Mouse (Mus musculus) myocyte (in vitro differentiated cells): ENCODE measurements at regions not wholly inside any gene's neighbourhood (a gene's known extent, or its start where the extent isn't known, plus 50 kb on each side); places are given as distances from the start of the nearest gene placed in this dataset.
A peak's percentile ranks its signal among the peaks of the same experiment; 100 is the strongest.

Experiments
- H3K27me3 ChIP-seq: one replicate; pipeline ENCODE4 v1.6.1; 2011; ENCODE audit not compliant: control insufficient read depth, insufficient read depth, insufficient read length
- H3K36me3 ChIP-seq: one replicate; pipeline ENCODE4 v1.6.1; 2011; ENCODE audit not compliant: control insufficient read depth, insufficient read depth
- H3K4me2 ChIP-seq: one replicate; pipeline ENCODE4 v1.6.1; 2011; ENCODE audit warnings: low read depth, control low read depth
- H3K4me3 ChIP-seq: one replicate; pipeline ENCODE4 v1.5.1; 2011; ENCODE audit warnings: mild to moderate bottlenecking, control low read depth, moderate library complexity
- H3K79me2 ChIP-seq: one replicate; pipeline ENCODE4 v1.6.1; 2011; ENCODE audit not compliant: control insufficient read depth, insufficient read depth
- H3ac ChIP-seq: one replicate; pipeline ENCODE4 v1.6.1; 2011; ENCODE audit not compliant: control insufficient read depth, insufficient read length
- CEBPB ChIP-seq: IDR thresholded peaks from 2 replicates; pipeline ENCODE4 v1.6.1; 2011; ENCODE audit warnings: mild to moderate bottlenecking, moderate library complexity; ENCODE audit not compliant: poor library complexity, insufficient read depth, severe bottlenecking
- E2F4 ChIP-seq: IDR thresholded peaks from one replicate; pipeline ENCODE4 v1.6.1; 2011; ENCODE audit warnings: mild to moderate bottlenecking, control low read depth, moderate library complexity; ENCODE audit not compliant: insufficient read depth
- MAX ChIP-seq: IDR thresholded peaks from one replicate; pipeline ENCODE4 v1.6.1; 2011; ENCODE audit warnings: low read depth, mild to moderate bottlenecking, control low read depth
- MYOD1 ChIP-seq, 3 experiments: IDR thresholded peaks; one replicate each; pipeline ENCODE4 v1.6.1; 2011; ENCODE audit warnings: control low read depth in 2 of 3, low read depth in 2 of 3, mild to moderate bottlenecking in 2 of 3, moderate library complexity in 1 of 3; ENCODE audit not compliant: insufficient read length in 2 of 3, control insufficient read depth in 1 of 3
- MYOG ChIP-seq, 3 experiments: IDR thresholded peaks; one replicate each; pipeline ENCODE4 v1.6.1; 2011; ENCODE audit warnings: control low read depth in 2 of 3, low read depth in 2 of 3, mild to moderate bottlenecking in 2 of 3; ENCODE audit not compliant: insufficient read length in 2 of 3, control insufficient read depth in 1 of 3, insufficient read depth in 1 of 3
- POLR2A ChIP-seq: IDR thresholded peaks from one replicate; pipeline ENCODE4 v1.6.1; 2011; ENCODE audit warnings: low read depth, mild to moderate bottlenecking, control low read depth, moderate library complexity; ENCODE audit not compliant: insufficient read length
- POLR2AphosphoS2 ChIP-seq: IDR thresholded peaks from one replicate; pipeline ENCODE4 v1.6.1; 2011; ENCODE audit warnings: low read depth, control low read depth; ENCODE audit not compliant: insufficient read length
- REST ChIP-seq: IDR thresholded peaks from one replicate; pipeline ENCODE4 v1.6.1; 2011; ENCODE audit warnings: mild to moderate bottlenecking, control low read depth, moderate library complexity; ENCODE audit not compliant: insufficient read depth, insufficient read length
- SRF ChIP-seq: IDR thresholded peaks from one replicate; pipeline ENCODE4 v1.6.1; 2011; ENCODE audit warnings: low read depth; ENCODE audit not compliant: control insufficient read depth, insufficient read length
- TCF12 ChIP-seq: IDR thresholded peaks from one replicate; pipeline ENCODE4 v1.6.1; 2011; ENCODE audit warnings: mild to moderate bottlenecking, control low read depth; ENCODE audit not compliant: poor library complexity, insufficient read depth, severe bottlenecking
- TCF3 ChIP-seq: IDR thresholded peaks from one replicate; pipeline ENCODE4 v1.6.1; 2011; ENCODE audit warnings: low read depth, control low read depth; ENCODE audit not compliant: insufficient read length
- USF1 ChIP-seq: IDR thresholded peaks from one replicate; pipeline ENCODE4 v1.6.1; 2011; ENCODE audit warnings: low read depth, mild to moderate bottlenecking, control low read depth, moderate library complexity

DNA sequence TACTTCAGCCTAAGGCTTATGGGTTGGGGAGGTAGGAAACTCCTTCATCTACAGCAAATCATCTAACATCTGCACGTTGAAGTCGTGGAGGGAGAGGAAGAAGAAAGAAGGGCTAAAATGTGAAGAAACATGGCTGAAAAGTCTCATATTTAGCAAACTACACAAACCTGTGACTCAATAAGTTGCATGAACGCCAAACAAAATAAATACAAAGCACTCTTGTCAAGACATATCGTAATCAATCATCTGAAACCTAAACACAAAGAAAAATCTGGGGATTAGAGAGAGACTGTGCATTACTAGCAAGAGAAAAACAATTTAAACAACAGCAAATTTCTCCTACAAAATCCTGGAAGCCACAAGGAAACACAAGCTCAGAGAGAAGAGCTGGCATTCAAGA, 322.7 kb downstream of the Sorl1 start:
- H3K27me3 ChIP-seq, result no peaks in the 10 kb centered on the region
- TF ChIP-seq E2F4, result no peak
- TF ChIP-seq TCF3, result no peak
- peak; percentile 37; the same call in 1 of the 2 replicates for TF ChIP-seq CEBPB
- no peak overlapping the region for H3K4me3 ChIP-seq
- no peak overlapping the region for H3ac ChIP-seq
- H3K4me2 ChIP-seq, result no peak overlapping the region
- H3K36me3 ChIP-seq, result no peaks in the 10 kb centered on the region
- no peaks in the 10 kb centered on the region for H3K79me2 ChIP-seq

GRCm38 (mm10) chr9:41792830-41793213, 331.3 kb downstream of the Sorl1 start:
- Histone ChIP-seq H3K36me3 (no peaks in the 10 kb centered on the region), H3K79me2 (no peaks in the 10 kb centered on the region), H3K4me2 (no peak overlapping the region), H3ac (no peak overlapping the region), H3K4me3 (no peak overlapping the region), H3K27me3 (no peaks in the 10 kb centered on the region)
- TF ChIP-seq MYOD1 (IDR thresholded peaks at IDR 0.05; ENCODE audit: control insufficient read depth in 1 of 3, insufficient read length in 2 of 3, low read depth in 2 of 3), result no peak
- TF ChIP-seq REST, result no peak
- no peak for TF ChIP-seq E2F4
- TF ChIP-seq MYOG (IDR thresholded peaks at IDR 0.05; ENCODE audit: control insufficient read depth in 1 of 3, insufficient read depth in 1 of 3, insufficient read length in 2 of 3, low read depth in 2 of 3), result no peak
- no peak for TF ChIP-seq MAX
- TF ChIP-seq TCF12, result no peak
- TF ChIP-seq POLR2AphosphoS2, result no peak
- no peak for TF ChIP-seq TCF3
- no peak for TF ChIP-seq USF1
- TF ChIP-seq SRF, result no peak
- TF ChIP-seq POLR2A, result no peak

GRCm38 (mm10) chr9:41792173-41792829, 331.8 kb downstream of the Sorl1 start:
- Histone ChIP-seq H3ac (no peak overlapping the region), H3K4me2 (no peak overlapping the region), H3K36me3 (no peaks in the 10 kb centered on the region), H3K79me2 (no peaks in the 10 kb centered on the region), H3K27me3 (no peaks in the 10 kb centered on the region), H3K4me3 (no peak overlapping the region)
- TF ChIP-seq TCF3 (no peak), MYOG (IDR thresholded peaks at IDR 0.05; ENCODE audit: control insufficient read depth in 1 of 3, insufficient read depth in 1 of 3, insufficient read length in 2 of 3, low read depth in 2 of 3) (no peak), POLR2A (no peak), MYOD1 (IDR thresholded peaks at IDR 0.05; ENCODE audit: control insufficient read depth in 1 of 3, insufficient read length in 2 of 3, low read depth in 2 of 3) (no peak), E2F4 (no peak), USF1 (no peak), MAX (no peak), CEBPB (no peak), REST (no peak), TCF12 (no peak), POLR2AphosphoS2 (no peak), SRF (no peak)

DNA sequence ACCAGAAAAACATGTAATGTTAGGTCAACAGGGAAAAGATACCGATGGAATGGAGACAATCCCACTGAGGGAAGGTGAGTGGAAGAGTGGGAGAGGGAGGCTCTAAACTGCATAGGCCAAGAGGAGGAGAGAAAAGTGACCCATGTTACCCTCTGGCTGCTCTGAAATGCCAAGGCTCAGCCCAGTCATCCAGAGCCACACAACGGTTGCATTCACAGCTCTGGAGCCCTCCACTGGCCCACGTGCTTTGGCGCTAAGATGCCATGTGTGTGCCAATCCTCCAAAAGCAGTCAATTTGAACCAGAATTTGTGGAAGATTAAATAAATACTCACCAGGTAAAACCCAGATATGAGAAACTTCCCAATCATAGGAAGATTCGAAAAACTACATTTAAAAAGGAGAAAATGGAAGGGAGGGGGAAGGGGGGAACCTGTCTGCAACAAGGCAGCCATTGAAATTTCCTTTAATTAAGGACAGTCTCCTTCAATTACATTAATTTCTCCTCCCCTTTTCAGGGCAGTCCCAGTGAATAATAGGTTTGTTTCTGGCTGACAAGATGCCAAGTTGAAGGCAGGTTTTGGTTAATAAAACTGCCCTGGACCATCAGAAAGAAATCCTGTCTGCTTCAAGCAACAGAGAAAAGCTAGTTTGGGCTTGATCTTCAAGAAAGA, 332.5 kb downstream of the Sorl1 start:
- Histone ChIP-seq H3ac (no peak overlapping the region), H3K4me2 (no peak overlapping the region), H3K4me3 (no peak overlapping the region), H3K27me3 (no peaks in the 10 kb centered on the region), H3K79me2 (no peaks in the 10 kb centered on the region), H3K36me3 (no peaks in the 10 kb centered on the region)
- TF ChIP-seq TCF12 (no peak), CEBPB (no peak), POLR2A (no peak), POLR2AphosphoS2 (no peak), USF1 (no peak), SRF (no peak), TCF3 (no peak), MYOG (IDR thresholded peaks at IDR 0.05; ENCODE audit: control insufficient read depth in 1 of 3, insufficient read depth in 1 of 3, insufficient read length in 2 of 3, low read depth in 2 of 3) (no peak), E2F4 (no peak), MYOD1 (IDR thresholded peaks at IDR 0.05; ENCODE audit: control insufficient read depth in 1 of 3, insufficient read length in 2 of 3, low read depth in 2 of 3) (no peak), MAX (no peak), REST (no peak)
